Mouse (Mus musculus) right cerebral cortex, postnatal 36 days (tissue): ENCODE data around the gene Cacna1c.

ENCODE experiments used
- DNase-seq, 2 experiments: peaks; one replicate each; pipeline ENCODE4 v3.0.0; 2022; ENCODE audit warnings: low spot score in 2 of 2, mixed read lengths in 1 of 2

Gene Cacna1c

DNA sequence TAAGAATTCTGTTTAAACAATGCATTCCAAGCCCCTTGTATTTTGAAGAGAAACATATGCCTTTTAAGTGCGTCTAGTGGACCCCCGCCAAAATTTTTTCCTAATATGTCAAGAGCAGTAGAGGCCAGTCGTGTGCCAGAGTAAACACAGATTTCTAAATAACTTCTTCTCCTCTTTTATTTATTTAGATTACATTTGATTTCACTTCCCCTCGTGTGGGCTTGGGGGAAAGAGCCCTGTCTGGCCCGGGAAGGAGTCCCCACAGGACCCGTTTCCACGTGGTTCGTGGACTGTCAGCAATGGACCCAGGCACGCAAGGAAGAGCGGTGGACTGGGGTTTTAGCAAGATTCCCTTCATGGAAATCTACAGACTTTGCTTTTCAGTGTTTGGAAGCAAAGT lies 143.4 kb downstream of the Cacna1c start:
- DNase-seq, result no peak

GRCm38 (mm10) chr6:119052366-119052765 lies 143.9 kb downstream of the Cacna1c start:
- DNase-seq, result no peak

- DNase-seq, result no peak
Measured at GRCm38 (mm10) chr6:119051721-119052120, 144.5 kb downstream of the Cacna1c start.

DNA sequence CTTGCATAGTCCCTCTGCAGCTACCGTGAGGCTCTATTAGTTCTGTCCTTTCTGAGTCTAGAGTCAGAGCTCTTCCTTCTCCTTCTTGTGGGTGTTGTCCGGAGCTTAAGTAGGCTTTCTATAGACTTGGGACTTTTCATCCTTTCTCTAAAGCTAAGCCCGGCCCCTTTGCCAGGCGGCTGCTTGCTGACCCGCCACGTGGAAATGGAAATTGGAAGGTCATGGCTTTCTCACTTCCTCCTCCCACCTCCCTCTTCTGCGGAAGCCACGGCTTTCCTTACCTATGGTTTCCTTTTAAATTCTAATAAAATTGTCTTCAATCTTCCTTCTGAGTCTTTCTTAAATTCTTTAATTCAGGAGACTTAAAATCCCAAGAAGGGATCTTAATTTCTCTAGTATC lies 148.9 kb downstream of the Cacna1c start:
- DNase-seq, result no peak

GRCm38 (mm10) chr6:119045498-119045897 lies 150.7 kb downstream of the Cacna1c start:
- no peak for DNase-seq

DNA sequence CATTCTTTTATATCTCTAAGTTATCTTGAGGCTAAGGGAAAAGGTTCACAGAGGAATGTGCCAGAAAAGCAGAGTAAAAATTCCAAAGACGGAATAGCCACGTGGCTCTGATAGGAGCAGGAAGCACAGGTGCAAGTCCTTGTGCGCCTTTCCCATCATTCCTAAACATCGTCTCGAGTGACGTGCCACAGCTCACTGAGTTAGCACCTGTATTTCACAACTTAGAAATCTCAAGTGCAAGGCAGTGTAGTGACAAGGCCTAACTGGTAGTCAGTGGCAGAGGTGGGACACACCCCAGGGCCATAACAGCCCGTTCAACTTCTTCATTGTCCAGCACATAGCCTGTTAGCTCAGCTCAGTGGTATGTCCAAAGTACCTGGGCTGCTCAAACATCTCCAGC lies 152.1 kb downstream of the Cacna1c start:
- no peak for DNase-seq

- DNase-seq, result no peak
Measured at GRCm38 (mm10) chr6:119042803-119043202, 153.4 kb downstream of the Cacna1c start.

- DNase-seq, result no peak
Measured at GRCm38 (mm10) chr6:119040961-119041360, 155.3 kb downstream of the Cacna1c start.

DNA sequence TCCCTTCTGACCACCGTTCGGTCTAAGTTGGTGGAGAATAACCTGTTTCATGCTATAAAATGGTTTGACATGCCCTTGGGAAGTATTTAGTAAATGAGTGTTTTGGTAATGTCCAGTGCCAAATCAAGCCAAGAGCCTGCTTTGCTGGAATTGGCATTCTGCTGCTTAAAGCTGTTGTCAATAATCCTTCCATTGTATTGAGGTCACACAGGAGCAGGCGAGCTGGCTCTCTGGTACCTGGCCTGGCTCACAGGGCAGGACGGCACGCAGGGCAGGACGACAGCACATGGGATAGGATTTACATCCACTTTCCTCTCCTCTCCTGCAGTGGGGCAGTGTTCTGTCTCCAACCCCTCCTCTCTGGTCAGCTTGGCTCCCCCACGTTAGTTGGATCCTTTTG lies 156.4 kb downstream of the Cacna1c start:
- no peak for DNase-seq

- DNase-seq, result no peak
Measured at GRCm38 (mm10) chr6:119039293-119039692, 156.9 kb downstream of the Cacna1c start.

DNA sequence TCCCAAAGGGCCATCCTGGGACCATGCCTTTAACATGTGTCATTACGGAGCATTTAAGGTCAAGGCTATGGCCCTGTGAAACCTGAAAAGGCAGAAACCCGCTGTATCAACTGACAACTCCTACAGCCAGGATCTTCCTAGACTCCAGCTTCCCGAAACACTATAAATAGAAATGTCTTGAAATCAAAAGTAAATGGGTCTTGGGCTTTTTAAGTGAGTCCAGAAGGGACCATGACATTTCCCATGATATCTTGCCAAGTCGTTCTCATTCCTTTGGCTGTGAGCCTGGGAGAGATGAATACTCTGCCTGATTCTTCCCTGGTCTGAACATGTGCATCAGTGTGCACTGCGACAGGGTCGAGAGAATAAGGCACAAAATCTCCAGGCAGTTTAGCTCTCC lies 158.4 kb downstream of the Cacna1c start:
- no peak for DNase-seq

DNA sequence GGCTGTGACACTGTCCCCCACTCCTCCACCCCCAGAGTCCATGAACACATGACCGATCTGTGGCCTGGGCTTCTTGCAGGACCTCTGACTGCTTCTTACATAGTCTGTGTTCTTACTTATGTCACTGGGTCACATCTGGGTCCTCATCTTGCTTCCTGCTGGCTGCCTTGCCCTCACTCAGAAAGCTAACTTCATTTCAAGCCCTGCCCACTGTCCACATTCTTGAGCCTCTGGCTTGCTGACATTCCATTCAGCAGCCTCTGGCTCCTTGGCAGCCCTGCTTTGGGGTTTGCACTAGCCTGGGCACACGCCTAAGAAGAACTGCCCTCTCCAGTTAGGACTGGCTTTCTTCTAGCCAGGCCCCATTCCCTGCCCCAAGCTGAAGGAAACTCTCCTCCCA lies 159.2 kb downstream of the Cacna1c start:
- no peak for DNase-seq

- no peak for DNase-seq
Measured at GRCm38 (mm10) chr6:119035361-119035760, 160.9 kb downstream of the Cacna1c start.

DNA sequence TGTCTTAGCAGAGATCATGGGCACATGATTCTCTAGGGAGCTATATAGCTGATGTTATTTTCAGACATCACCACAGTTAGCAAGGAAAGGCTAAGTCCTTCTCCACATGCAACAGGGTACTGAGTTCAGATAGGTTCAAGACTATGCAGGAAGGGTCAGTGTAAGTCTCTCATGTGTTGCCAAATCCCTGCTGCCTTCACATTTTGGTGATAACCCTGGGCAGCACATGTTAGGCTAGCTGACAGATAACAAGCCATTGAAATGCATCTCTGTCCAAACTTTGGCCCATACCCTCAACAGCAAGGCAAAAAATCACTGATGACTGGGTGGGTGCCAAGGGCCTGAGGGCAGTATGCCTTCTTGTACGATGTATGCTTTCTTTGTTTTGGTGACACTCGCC lies 161.3 kb downstream of the Cacna1c start:
- no peak for DNase-seq

GRCm38 (mm10) chr6:119027880-119028279 lies 168.3 kb downstream of the Cacna1c start:
- DNase-seq, result no peak

DNA sequence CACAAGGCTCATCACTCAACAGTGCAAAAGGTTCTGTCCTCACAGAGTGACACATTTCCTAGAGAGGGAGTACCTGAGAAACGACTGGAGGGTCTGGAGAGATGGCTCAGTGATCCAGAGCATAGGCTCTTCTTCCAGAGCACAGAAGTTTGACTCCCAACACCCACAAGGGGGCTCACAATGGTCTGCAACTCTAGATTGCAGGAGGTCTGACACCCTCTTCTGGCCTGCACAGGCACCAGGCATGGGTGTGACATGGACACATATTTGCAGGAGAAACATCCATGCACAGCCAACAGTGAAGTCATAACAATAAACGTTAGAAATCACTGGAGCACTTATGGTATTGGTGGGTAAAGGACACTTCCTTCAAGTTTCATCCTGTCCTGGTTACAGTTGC lies 173.4 kb downstream of the Cacna1c start:
- DNase-seq, result no peak

DNA sequence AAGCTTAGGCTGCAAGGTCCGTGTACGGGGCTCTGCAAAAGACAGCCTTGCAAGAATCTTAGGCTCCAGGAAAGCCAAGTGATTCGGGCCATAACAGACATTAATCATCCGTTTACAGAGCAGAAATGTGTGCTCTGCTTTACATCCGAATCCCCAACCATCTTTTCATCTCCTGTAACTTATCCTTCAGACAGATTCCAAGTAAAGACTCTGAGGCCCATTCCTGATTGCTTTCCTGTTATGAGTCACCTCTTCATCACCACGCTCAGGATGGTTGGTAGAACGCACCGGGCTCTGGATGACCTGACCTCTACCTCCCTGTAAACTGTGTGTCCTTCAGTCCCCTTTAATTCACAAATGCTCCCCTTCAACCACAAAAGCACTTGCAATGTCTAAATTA lies 175.0 kb downstream of the Cacna1c start:
- DNase-seq, result no peak

DNA sequence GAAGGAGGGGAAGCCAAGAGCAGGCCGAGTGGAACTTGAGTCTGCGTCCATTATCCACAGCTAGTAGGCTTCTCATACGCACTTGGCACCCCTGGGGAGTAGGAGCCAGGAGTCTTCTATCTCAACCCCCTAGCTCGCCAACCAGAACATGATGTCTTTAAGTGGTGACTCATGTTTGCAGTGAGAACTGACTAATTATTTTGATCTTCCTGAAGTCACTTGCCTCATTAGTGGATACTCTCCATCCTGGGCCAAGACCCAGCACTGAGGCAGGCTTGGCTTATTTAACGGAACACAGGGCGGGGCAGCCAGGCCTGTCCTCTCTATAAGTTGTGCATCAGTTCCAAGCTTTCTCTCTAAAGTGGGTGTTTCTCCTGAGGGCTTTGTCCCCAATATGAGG lies 177.3 kb downstream of the Cacna1c start:
- DNase-seq, result no peak

DNA sequence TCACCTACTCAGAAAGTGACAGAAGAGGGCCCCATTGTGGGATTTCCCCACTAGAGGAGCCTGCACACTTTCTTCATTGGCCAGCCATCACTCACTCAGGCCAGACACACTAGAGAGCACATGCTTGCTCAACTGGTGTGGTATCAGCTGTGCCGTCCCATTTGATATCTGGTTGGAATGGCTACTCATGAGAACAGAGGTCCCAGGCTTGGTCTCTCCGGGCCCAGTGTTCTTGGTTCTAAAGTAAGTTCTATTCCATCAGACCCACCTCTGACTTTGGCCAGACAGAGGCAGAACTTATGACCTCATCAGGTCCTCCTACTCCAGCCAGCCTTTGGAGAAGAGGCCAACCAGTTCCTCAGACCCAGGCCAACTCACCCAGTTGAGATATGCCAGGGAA lies 178.0 kb downstream of the Cacna1c start:
- DNase-seq, result no peak

- no peak for DNase-seq
Measured at GRCm38 (mm10) chr6:119017498-119017897, 178.7 kb downstream of the Cacna1c start.

DNA sequence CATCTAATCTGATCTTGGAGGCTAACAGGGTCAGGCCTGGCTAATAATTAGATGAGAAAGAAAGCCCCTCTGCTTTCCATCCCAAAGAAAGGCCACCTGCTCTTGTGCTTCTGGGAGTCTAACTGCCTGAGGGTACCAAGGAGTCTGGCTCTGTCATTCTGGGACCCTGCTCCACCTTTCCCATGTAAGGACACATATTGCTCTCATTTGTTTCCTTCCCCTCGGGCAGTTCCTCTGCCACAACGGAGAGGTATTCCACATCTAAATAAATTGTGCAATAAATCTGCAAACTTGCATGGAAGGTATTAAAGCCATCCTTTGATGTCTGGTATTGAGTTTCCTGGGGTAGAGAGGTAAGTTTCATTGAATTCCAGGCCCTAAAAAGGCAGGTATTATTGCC lies 180.9 kb downstream of the Cacna1c start:
- DNase-seq, result no peak

DNA sequence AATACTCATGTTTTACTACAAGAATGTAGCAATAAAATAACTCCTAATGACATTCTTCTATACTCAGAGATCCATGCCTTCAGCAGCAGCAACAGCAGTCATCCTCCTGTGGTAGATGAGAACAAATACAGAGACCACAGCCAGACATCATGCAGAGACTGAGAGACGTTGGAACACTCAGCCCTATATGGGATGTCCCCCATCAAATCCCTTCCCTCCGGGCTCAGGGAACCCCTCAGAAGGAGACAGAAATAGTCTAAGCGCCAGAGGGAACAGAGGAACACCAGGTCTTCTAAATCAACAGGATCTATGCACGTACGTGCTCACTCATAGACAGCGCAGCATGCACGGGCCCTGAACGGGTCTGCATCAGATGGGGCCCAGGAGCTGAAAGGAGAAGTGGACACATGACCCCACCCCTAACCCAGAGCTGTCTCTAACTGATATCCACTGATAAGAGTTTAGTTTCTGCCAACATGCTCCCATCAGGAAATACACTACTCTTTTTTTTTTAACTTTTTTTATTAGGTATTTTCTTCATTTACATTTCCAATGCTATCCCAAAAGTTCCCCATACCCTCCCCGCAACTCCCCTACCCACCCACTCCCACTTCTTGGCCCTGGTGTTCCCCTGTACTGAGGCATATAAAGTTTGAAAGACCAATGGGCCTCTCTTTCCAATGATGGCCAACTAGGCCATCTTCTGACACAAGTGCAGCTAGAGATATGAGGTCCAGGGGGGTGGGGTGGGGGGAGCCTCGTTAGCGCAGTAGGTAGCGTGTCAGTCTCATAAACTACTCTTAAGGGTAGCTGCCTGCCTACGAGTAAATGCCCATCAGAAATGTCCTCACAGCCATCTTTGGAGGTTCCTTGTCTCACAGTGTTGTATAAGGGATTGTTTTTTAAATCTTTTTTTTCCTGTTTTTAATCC lies 182.8 kb downstream of the Cacna1c start:
- no peak for DNase-seq

DNA sequence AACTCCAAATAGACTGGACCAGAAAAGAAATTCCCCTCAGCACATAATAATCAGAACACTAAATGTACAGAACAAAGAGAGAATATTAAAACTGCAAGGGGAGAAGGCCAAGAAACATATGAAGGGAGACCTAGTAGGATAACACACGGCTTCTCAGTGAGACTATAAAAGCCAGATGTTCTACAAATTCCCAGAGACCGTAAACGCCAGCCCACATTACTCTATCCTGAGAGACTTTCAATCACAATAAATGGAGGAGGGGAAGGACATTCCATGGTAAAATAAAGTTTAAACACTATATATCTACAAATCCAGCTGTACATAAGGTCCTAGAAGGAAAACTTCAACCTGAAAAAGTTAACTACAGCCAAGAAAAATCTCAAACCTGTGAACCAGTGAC lies 185.3 kb downstream of the Cacna1c start:
- no peak for DNase-seq

- no peak for DNase-seq
Measured at GRCm38 (mm10) chr6:119009526-119009925, 186.7 kb downstream of the Cacna1c start.
